Mouse (Mus musculus): Measurements from ENCODE around the gene C8b.

C8b gene

GRCm38 (mm10) chr4:104766065-104766464, at the start of gene C8b:
Gene C8b (plus strand): TSS chr4:104766317.
- in situ Hi-C loops (cut with MboI, MseI) = no loop called here

GRCm38 (mm10) chr4:104716506-104716905, 49.6 kb upstream of the C8b start:
- in situ Hi-C loops (cut with MboI, MseI) = no loop called here

GRCm38 (mm10) chr4:104718973-104719795, 46.9 kb upstream of the C8b start:
- in situ Hi-C loops (cut with MboI, MseI) = no loop called here

GRCm38 (mm10) chr4:104723527-104724045, 42.5 kb upstream of the C8b start:
- in situ Hi-C loops (cut with MboI, MseI) = no loop called here

- in situ Hi-C loops (cut with MboI, MseI) = no loop called here
Observed at GRCm38 (mm10) chr4:104724258-104724657, 41.9 kb upstream of the C8b start.

DNA sequence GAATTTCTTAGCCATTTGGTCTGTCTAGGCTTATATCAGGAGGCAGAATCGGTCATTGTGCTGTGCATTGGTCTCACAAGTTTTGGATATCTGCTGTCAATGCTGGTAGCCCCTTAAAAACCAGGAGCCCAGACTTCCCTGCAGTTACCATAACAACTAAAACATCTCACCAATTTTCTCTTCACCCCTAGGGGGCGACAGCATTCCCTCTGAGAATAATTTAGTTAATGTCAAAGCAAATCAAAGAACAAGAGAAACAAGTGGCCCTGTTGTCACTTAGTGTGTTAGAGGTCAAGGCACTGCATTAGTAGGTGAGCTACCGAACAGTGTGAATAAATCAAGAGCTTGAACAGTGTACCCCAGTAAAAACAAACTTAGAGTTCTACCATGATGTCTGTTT, 40.4 kb upstream of the C8b start:
- in situ Hi-C loops (cut with MboI, MseI) = no loop called here

DNA sequence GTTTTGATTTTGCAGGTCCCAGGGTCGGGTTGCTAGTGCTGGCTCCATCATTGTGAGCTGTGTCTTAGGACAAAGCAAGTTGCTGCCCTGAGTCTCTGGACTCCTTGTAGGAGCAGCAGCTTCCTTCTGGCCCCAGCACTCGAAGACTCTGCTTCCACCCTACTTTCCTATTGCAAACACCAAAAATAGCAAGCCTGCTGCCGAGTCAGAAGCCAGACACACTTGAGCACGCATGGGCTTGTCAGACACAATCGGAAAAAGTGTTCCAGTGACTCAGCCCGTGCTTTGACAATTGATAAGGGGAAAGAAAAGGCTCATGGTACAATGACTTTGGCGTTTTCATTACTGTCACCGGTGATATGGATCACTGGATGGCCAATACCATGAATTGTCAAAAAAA, 36.9 kb upstream of the C8b start:
- in situ Hi-C loops (cut with MboI, MseI) = no loop called here

GRCm38 (mm10) chr4:104746500-104746899, 19.6 kb upstream of the C8b start:
- in situ Hi-C loops (cut with MboI, MseI) = no loop called here

DNA sequence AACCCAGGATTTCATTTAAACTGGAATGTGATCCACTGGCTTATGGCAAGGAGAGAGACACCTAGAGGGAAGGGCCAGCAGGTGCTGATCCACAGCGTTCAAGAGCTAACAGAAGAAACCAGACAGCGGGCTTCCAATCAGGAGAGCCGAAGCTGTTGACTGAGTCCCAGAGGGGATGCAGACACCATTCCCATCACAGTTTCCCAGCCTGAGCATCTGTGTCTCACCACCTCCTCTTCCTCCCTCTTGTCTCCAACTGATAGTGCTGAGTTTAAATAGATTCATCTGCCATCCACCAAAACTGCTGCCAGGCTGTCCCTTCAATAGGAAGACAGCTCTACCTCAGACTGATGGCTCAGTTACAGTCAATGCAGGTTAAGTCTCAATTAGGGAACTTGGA, 12.0 kb upstream of the C8b start:
- in situ Hi-C loops (cut with MboI, MseI) = no loop called here

DNA sequence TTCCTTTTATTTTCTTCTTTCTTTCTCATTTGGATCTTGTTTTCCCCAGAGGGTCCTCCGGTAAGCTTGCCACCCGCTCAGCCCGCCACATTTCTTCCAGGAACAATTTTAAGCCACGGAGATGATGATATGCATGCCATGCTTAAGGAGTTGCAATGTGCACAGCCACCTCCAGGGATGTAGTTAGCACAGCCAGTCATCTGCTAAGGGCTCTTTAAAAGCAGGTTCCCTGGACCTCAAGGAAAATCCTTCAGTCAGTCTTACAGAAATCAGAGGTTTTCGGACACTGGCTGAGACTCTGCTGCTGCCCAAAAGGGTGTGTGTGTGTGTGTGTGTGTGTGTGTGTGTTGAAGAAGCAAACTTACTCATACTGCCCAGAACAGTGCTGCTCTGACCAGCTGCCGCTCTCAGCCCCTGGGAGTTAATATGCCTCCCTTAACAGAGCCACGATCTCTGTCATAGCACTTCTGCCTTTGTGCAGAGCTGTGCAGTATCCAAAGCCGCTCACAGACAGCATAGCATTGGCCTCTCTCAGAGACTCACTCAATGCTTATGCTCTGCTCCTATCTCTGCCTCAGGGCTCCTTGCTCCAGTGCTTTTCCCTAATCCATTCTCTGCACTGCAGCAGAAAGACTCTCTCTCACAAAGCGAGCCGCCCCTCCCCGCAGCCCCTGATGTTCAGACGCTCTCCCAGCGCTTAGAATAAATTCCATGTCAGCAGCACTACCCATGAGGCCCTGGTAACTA, 5.1 kb upstream of the C8b start:
- in situ Hi-C loops (cut with MboI, MseI) = no loop called here

DNA sequence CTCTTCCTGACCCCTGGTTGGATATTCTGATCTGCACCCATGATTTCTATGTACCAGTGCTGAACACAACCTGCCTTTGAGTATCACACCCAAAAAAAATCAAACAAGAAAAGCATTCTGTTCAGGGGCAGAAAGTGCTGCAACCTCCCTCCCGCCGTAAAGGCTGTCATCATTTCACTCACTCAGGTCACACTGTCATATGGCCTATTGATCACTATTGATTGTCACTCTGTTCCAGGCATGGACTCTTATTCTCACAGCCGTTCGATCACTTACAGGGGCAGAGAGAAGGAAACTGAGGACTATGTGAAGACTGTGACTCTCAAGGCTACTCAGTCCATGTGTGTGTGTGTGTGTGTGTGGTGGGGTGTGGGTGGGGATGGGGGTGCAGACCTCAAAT, 2.1 kb downstream of the C8b start:
- in situ Hi-C loops (cut with MboI, MseI) = no loop called here

GRCm38 (mm10) chr4:104769602-104770001, 3.5 kb downstream of the C8b start:
- in situ Hi-C loops (cut with MboI, MseI) = no loop called here

- in situ Hi-C loops (cut with MboI, MseI) = no loop called here
Observed at GRCm38 (mm10) chr4:104770331-104770730, 4.2 kb downstream of the C8b start.

DNA sequence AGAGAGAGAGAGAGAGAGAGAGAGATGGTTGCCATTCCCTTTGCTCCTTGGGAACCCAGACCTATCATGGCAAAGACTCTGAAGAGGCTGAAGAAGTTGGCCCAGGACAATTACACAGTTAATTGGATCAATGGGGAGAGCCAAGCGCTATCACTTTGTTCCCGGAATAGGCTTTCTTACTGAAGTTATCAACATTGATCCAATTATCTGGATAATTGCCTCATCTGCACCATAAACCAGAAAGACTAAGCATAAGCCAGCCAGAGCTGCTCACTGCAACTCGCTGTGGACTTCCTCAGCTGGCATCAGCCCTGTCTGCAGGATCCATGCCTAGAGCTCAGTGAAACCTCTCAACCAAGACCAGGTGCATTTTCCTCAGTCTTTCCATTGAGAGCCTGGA, 9.5 kb downstream of the C8b start:
- in situ Hi-C loops (cut with MboI, MseI) = no loop called here

- in situ Hi-C loops (cut with MboI, MseI) = no loop called here
Observed at GRCm38 (mm10) chr4:104779460-104779859, 13.3 kb downstream of the C8b start.

- in situ Hi-C loops (cut with MboI, MseI) = no loop called here
Observed at GRCm38 (mm10) chr4:104781441-104781840, 15.3 kb downstream of the C8b start.

DNA sequence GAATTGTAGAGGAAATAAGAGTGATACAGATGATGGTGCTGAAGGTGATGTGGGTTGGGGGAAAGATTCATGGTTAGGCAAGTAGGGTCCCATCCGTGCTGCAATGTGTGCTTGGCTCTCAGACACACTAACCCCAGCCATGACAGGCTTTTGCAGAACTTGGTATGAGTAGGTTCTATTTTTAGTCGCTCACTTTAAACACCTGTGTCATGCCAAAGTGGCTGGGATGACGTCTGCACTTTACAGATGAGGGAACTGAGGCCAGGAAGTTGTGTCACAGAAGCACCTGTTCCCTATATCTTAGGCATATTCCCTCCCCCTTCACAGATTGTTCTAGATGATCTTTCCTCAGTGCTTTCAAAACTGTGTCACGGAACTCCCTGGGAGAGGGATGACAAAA, 16.2 kb downstream of the C8b start:
- in situ Hi-C loops (cut with MboI, MseI) = no loop called here

DNA sequence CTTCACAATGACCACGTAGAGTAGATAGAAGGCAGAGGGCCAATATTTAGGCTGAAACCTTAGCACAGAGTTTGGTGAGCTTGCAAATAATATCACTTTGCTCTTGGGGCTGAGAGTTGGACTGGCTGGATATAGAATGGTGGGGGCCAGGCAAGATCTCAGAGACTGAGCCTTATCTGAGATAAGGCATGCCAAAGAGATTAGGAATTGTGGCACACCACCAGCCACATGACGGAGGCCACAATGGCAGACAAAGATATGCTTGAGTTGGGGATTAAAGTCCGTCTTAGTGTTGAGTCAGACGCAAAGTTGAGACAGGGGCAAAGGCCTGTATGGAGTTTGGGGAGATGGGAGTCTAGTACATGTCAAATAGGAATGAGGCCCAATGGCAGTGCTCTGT, 26.0 kb downstream of the C8b start:
- in situ Hi-C loops (cut with MboI, MseI) = no loop called here

GRCm38 (mm10) chr4:104798951-104799350, 32.8 kb downstream of the C8b start:
- in situ Hi-C loops (cut with MboI, MseI) = no loop called here

DNA sequence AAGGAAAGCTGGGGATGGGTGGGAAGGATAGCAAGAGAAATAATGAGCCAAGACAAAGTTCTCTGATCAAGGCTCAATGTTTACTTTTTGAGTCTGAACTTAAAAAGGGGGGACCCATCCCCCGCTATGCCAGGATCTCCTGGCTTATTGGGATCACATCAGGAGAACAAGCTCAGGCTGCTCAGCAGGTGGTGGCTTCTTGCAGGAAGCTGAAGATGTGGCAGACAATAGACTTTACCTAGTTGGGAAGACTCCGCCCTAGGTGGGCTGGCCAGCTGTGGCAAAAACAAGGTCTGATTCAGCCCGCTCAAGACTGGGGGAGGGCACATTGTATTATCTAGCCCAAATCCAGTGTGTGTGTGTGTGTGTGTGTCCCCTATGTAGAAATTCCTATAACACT, 35.5 kb downstream of the C8b start:
- in situ Hi-C loops (cut with MboI, MseI) = no loop called here

- in situ Hi-C loops (cut with MboI, MseI) = no loop called here
Observed at GRCm38 (mm10) chr4:104804100-104804499, 38.0 kb downstream of the C8b start.

GRCm38 (mm10) chr4:104805414-104806257, 39.5 kb downstream of the C8b start:
- in situ Hi-C loops (cut with MboI, MseI) = no loop called here

Measured in T-helper 17 cell (primary cell).